ENCODE assay signal across 9 mouse cellular contexts in the genomic region with DNA sequence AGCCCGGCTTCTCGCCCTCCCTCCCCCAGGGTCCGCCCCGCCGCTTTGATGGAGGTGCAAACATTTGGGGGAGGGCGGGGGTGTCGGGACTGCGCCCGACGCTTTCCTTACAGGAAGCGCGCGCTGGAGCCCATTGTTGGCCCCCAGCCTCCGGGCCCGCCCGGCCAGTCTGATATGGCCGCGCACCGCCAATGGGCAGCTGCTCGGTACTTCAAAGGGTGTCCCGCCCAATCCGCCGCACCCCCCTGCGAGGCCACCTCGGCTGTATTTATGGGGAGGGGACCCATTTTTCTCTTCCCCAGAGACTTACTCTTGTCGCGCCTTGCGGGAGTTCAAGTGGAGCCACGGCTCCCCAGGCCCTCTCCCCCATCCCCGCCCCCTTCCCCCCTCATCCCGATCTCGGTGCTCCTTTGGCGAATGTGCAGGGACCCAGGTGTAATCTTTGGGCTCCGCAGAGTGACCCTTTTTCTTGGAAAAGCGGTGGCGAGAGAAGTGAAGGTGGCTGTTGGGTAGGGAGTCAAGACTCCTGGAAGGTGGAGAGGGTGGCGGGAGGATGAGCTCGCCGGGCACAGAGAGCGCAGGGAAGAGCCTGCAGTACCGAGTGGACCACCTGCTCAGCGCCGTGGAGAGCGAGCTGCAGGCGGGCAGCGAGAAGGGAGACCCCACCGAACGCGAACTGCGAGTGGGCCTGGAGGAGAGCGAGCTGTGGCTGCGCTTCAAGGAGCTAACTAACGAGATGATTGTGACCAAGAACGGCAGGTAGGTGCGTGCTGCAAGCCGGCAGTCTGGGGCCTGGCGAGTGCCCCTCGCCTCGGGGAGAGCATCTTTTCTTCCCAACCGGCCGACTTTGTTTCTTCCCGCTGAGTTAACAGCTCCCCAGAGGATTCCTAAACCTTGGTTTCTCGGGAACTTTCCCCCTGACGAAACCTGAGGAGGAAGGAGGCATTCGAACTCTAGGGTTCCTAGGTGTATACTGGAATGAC. TPM values are rescaled to one million over a fixed set of nuclear protein-coding genes. Genes with fewer than 3 reads are reported as not detected.
DNase-seq lines count a peak whose midpoint lies in the region; ATAC-seq and TF ChIP-seq lines count a peak whose summit lies in the region.
"Had no signal": no experiment of that assay in that cellular context is flagged by ENCODE, and none has a peak within 500 bp of the region (broad histone marks: within the 10 kb centered on the region; RNA-seq: fewer than 3 reads in every experiment).

A gene (plus strand): TSS at position 446 of the 983 bp plus-strand sequence.

- H3K27ac ChIP-seq in heart, postnatal 0 days (ENCODE audit: low read depth), result no peak within 1 kb of the TSS
- H3K27ac ChIP-seq in embryonic facial prominence, embryonic 10.5 days (replicated peaks), result no peak within 1 kb of the TSS
- H3K27ac ChIP-seq in hindbrain, embryonic 13.5 days, result no peak within 1 kb of the TSS
- no peak within 1 kb of the TSS for H3K27ac ChIP-seq in midbrain, embryonic 16.5 days (ENCODE audit: low read length)

- 1% methylated on average over 61 of the region's 65 CpGs for WGBS in heart, postnatal 0 days
- under 1% methylated on average over 65 of the region's 65 CpGs for WGBS in embryonic facial prominence, embryonic 10.5 days
- 1% methylated on average over 64 of the region's 65 CpGs for WGBS in hindbrain, embryonic 13.5 days
- WGBS in midbrain, embryonic 16.5 days, result under 1% methylated on average over 65 of the region's 65 CpGs

- H3K4me1 ChIP-seq in heart, postnatal 0 days (ENCODE audit: control insufficient read depth, insufficient read depth), result no peaks in the 10 kb centered on the region
- peaks cover 32% of the 10 kb centered on the region for H3K4me1 ChIP-seq in embryonic facial prominence, embryonic 10.5 days
- peaks cover 25% of the 10 kb centered on the region for H3K4me1 ChIP-seq in hindbrain, embryonic 13.5 days (replicated peaks)
- H3K4me1 ChIP-seq in midbrain, embryonic 16.5 days (ENCODE audit: control insufficient read depth, insufficient read depth, low read length), result peaks cover 14% of the 10 kb centered on the region

- H3K36me3 ChIP-seq in heart, postnatal 0 days (replicated peaks; ENCODE audit: control insufficient read depth, insufficient read depth, low read length), result no peaks in the 10 kb centered on the region
- no peaks in the 10 kb centered on the region for H3K36me3 ChIP-seq in embryonic facial prominence, embryonic 10.5 days (replicated peaks)
- no peaks in the 10 kb centered on the region for H3K36me3 ChIP-seq in hindbrain, embryonic 13.5 days
- H3K36me3 ChIP-seq in midbrain, embryonic 16.5 days (ENCODE audit: control insufficient read depth, insufficient read depth, low read length), result no peaks in the 10 kb centered on the region

- no peak for TF ChIP-seq EP300 in heart, postnatal 0 days (IDR thresholded peaks at IDR 0.05; ENCODE audit: low read depth)

- no peak for DNase-seq in heart, postnatal 0 days (ENCODE audit: low spot score)
- DNase-seq in heart, adult 8-10 months (ENCODE audit: low spot score), result no peak
- peak; percentile 43 for DNase-seq in embryonic facial prominence, embryonic 10.5 days (ENCODE audit: low spot score)
- no peak for DNase-seq in adrenal gland, postnatal 10 days
- DNase-seq in adrenal gland, adult 8-10 months, result no peak
- no peak for DNase-seq in adrenal gland, adult (ENCODE audit: inconsistent age in 2 of 2, low spot score in 1 of 2)

- H3K9ac ChIP-seq in heart, postnatal 0 days (replicated peaks; ENCODE audit: low read depth, low read length), result no peak within 1 kb of the TSS
- H3K9ac ChIP-seq in hindbrain, embryonic 13.5 days, result no peak within 1 kb of the TSS
- H3K9ac ChIP-seq in midbrain, embryonic 16.5 days (ENCODE audit: low read depth, low read length), result no peak within 1 kb of the TSS

- no peak for TF ChIP-seq CTCF in heart, postnatal 0 days (IDR thresholded peaks at IDR 0.05; ENCODE audit: low read depth)

- ATAC-seq in heart, postnatal 0 days (ENCODE audit: insufficient read depth, low read depth), result no peak
- ATAC-seq in hindbrain, embryonic 13.5 days (ENCODE audit: low FRiP score), result no peak
- ATAC-seq in midbrain, embryonic 16.5 days, result no peak

- peak within 1 kb of the TSS; percentile 36 for H3K4me3 ChIP-seq in heart, postnatal 0 days (ENCODE audit: low read depth, low read length)
- peak within 1 kb of the TSS; percentile 50 for H3K4me3 ChIP-seq in embryonic facial prominence, embryonic 10.5 days
- peak within 1 kb of the TSS; percentile 22 for H3K4me3 ChIP-seq in hindbrain, embryonic 13.5 days
- peak within 1 kb of the TSS; percentile 24 for H3K4me3 ChIP-seq in midbrain, embryonic 16.5 days (ENCODE audit: low read depth, low read length)

- H3K27me3 ChIP-seq in heart, postnatal 0 days (ENCODE audit: control insufficient read depth, insufficient read depth, low read length), result peaks cover 96% of the 10 kb centered on the region
- H3K27me3 ChIP-seq in embryonic facial prominence, embryonic 10.5 days (replicated peaks; ENCODE audit: low read depth, poor library complexity, severe bottlenecking), result peaks cover 100% of the 10 kb centered on the region
- H3K27me3 ChIP-seq in hindbrain, embryonic 13.5 days, result peaks cover 100% of the 10 kb centered on the region
- peaks cover 86% of the 10 kb centered on the region for H3K27me3 ChIP-seq in midbrain, embryonic 16.5 days (ENCODE audit: control insufficient read depth, insufficient read depth, low read depth, low read length)

- peak within 1 kb of the TSS; percentile 53 for H3K4me2 ChIP-seq in heart, postnatal 0 days (ENCODE audit: low read depth, low read length)
- peak within 1 kb of the TSS; percentile 42 for H3K4me2 ChIP-seq in hindbrain, embryonic 13.5 days
- peak within 1 kb of the TSS; percentile 48 for H3K4me2 ChIP-seq in midbrain, embryonic 16.5 days (ENCODE audit: low read length)

- H3K9me3 ChIP-seq in heart, postnatal 0 days (replicated peaks; ENCODE audit: control insufficient read depth, low read length), result no peaks in the 10 kb centered on the region
- no peaks in the 10 kb centered on the region for H3K9me3 ChIP-seq in embryonic facial prominence, embryonic 10.5 days
- H3K9me3 ChIP-seq in hindbrain, embryonic 13.5 days, result no peaks in the 10 kb centered on the region
- H3K9me3 ChIP-seq in midbrain, embryonic 16.5 days (replicated peaks; ENCODE audit: control insufficient read depth, low read length, poor library complexity, severe bottlenecking), result no peaks in the 10 kb centered on the region

RNA-seq across cellular contexts. Expression of the gene that starts here (rescaled TPM):
- total RNA-seq in heart, postnatal 0 days (2014; rRNA removed; ENCODE audit: low replicate concordance), result not detected in 2 replicates
- 0.12 and 0.15 TPM in 2 replicates for polyA plus RNA-seq in heart, postnatal 0 days (2015; fragmentation: Nextera tagmentation; extraction: Ambion mirVana)
- total RNA-seq in heart, adult 8-10 months (2022), result not detected
- 0.39 and 0.59 TPM in 2 replicates for polyA plus RNA-seq in embryonic facial prominence, embryonic 10.5 days (2016; fragmentation: Nextera tagmentation; extraction: Ambion mirVana)
- 0.44 and 0.52 TPM in 2 replicates for polyA plus RNA-seq in hindbrain, embryonic 13.5 days (2015; fragmentation: Nextera tagmentation; extraction: Ambion mirVana)
- polyA plus RNA-seq in midbrain, embryonic 16.5 days (2015; fragmentation: Nextera tagmentation; extraction: Ambion mirVana), result 0.44 and 0.45 TPM in 2 replicates
- total RNA-seq in adrenal gland, postnatal 10 days (2021), result not detected
- total RNA-seq in adrenal gland, adult 8-10 months (2022), result not detected
- total RNA-seq: megakaryocyte progenitor cell, adult 5-6 weeks had no signal

Comparison
In these comparisons a context has a peak if more than half of its experiments do, and no peak if none do; other contexts are left out.
1. Peak in DNase-seq and H3K4me3 ChIP-seq in embryonic facial prominence, embryonic 10.5 days; RNA of the gene not detected or under 1 TPM.